Mouse (Mus musculus): ENCODE measurements around the gene Epha3.

Epha3 gene

GRCm38 (mm10) chr16:63646577-63646976 is 217.4 kb downstream of the Epha3 start:
- no peak for DNase-seq

- no peak for DNase-seq
Observed at GRCm38 (mm10) chr16:63642641-63643040, 221.3 kb downstream of the Epha3 start.

DNA sequence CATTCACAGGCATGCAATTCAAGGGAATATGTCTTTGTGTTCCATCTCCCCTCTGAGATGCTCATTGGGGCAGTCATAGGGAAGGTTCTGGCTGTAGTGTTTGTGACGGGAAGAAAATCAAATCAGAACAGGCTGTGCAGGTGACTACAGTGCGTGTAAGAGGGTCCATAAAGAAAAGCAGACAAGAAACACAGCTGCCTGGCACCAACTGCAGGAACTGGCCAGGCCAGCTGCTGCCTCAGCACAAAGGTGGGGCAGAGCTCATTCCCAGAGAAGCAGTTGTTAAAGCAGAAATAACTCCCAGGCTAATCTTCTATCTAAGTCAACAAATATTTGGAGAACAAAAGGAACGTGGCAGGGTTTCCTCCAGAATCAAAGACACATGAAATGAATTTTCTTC is 222.4 kb downstream of the Epha3 start:
- no peak for DNase-seq

DNA sequence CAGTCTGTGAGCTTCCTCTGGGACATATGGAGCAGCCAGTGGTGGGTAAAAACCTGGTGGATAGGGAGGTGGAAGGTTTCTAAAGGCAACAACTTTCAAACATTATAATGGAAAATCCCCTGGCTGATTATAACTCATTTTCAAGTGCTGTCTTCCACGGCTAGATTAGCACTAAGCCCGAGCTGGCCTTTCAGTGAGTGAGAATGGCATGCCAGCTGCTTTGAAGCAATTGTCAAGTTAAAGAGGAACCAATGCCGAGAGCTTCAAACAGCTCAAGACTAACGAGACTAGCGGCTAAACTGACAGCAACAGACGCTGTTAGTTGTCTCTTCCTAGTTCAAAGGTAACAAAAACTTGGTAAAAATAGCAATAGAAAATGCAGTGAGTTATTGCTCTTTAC is 225.3 kb downstream of the Epha3 start:
- no peak for DNase-seq

DNA sequence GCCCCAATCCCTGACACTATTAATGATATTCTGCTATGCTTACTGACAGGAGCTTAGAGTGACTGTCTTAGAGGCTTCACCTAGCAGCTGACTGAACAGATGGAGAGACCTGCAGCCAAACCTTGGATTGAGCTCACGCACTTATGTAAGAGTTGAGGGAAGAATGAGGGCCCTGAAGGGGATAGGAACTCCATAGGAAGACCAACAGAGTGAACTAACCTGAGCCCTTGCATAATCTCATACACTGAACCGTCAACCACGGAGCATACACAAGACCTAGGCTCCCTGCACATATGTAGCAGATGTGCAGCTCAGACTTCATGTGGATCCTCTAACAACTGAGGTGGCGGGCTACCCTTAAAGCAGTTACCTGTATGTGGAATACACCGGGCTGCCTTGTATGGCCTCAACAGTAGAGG is 230.2 kb downstream of the Epha3 start:
- peak; percentile 85 for DNase-seq

GRCm38 (mm10) chr16:63625229-63625628 is 238.7 kb downstream of the Epha3 start:
- DNase-seq, result peak; percentile 58

DNA sequence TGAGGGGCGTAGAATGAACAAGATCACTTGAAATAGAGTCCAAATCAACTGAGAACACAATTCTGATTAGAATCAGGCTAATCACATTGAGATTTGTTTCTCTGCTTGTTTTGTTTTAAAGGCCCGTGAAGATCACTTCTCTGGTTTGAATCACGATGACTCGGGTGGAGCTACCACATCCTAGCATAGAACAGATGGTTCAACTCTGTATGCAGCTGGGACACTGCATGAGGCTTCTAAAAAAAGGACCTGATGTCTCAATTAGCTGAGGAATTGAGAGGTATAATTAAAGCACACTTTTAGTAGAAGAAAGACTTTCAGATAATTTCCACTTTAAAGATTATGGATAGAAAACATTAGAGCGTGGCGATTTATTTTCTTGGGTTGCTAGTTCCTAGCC is 242.1 kb downstream of the Epha3 start:
- DNase-seq, result peak; percentile 49

GRCm38 (mm10) chr16:63615396-63615795 is 248.6 kb downstream of the Epha3 start:
- DNase-seq, result no peak

- DNase-seq, result no peak
Observed at GRCm38 (mm10) chr16:63613006-63613405, 251.0 kb downstream of the Epha3 start.

DNA sequence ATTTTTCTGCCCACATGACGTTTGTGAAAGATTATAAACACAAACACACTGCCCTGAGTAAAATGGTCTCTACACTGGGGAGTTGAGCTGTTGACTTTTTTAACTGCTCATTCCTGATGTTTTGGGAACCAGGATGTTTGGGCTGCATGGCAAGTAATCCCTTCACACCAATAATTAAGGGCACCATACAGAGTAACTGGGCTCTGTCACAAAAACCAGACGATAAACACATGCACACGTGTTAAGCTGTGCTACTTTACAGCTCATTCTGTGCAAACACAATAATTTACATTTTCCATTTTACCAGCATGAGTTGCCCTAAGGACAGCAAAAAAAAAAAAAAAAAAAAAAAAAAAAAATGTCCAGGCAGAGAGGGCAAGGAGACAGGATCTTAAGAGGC is 263.7 kb downstream of the Epha3 start:
- no peak for DNase-seq

- DNase-seq, result peak; percentile 46
Observed at GRCm38 (mm10) chr16:63594656-63595055, 269.3 kb downstream of the Epha3 start.

GRCm38 (mm10) chr16:63569746-63570145 is 294.2 kb downstream of the Epha3 start:
- DNase-seq, result no peak

DNA sequence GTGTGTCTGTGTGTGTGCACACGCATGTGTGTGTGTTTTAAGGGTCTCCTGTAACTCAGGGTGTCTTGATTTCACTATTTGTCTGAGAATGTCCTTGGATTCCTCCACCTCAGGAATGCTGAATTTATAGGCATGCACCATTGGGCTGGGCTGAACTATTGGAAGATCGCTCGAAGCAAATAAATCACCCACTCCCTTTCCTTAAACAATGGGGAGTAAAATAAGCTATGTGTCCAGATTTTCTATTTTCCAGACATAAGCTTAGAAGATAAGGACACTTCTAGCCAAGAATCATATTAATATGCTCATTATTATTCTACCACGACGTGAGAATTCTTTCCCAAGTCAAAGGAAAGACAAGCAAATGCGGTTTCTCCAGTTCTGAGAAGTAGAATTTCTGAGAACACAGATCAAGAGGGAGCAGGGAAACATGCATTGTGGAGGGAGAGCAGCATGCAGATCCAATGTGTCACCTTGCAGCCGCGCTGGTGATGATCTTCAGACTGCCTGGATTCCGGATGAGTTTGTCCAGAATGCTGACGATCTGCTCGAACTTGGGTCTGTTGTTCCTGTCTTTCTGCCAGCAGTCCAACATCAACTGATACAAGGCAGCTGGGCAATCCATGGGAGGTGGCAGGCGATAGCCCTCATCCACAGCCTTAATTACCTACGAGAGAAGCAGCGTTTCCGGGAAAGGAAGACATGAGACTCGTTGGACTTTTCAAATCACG is 297.7 kb downstream of the Epha3 start:
- DNase-seq, result peak; percentile 70

DNA sequence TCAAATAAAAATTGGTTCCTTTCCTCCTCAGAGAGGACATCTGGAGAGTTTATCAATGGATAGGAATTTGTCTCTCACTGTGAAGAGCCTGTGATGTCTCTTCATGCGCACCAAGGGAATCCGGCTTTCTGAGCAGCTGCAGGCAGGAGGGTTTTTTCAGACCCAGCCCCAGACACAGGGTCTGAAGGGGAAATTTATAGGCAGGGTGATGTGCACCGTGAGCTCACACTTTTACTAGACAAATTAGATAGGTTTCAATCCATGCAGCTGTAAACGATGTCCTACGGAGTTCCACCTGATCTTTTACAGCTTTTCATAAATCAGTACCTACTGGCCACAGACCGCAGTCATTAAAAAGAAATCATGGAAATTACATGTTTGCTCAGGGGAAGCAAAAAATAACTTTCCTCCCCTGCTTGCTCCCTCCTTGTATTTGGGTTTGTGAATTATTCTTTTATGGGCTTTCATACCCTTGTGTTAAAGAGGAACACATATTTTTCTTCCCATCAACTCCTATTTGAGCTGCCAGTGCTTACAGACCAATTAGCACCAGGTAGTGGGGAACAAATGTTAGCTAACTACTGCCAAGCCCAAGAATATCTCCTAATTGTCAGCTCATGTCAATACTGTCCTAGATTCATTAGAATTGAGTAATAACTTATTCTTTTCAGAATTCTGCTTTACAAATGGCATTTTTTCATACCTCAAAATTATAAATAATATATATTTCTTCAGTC is 307.4 kb downstream of the Epha3 start:
- peak; percentile 5 for DNase-seq

GRCm38 (mm10) chr16:63552531-63552930 is 311.4 kb downstream of the Epha3 start:
- no peak for DNase-seq

- DNase-seq, result no peak
Observed at GRCm38 (mm10) chr16:63539489-63539888, 324.5 kb downstream of the Epha3 start.

GRCm38 (mm10) chr16:63528821-63529220 is 335.2 kb downstream of the Epha3 start:
- DNase-seq, result no peak

- DNase-seq, result no peak
Observed at GRCm38 (mm10) chr16:63517636-63518035, 346.3 kb downstream of the Epha3 start.

GRCm38 (mm10) chr16:63510069-63510468 is 353.9 kb downstream of the Epha3 start:
- no peak for DNase-seq

- DNase-seq, result no peak
Observed at GRCm38 (mm10) chr16:63506437-63506836, 357.5 kb downstream of the Epha3 start.

GRCm38 (mm10) chr16:63501456-63501855 is 362.5 kb downstream of the Epha3 start:
- no peak for DNase-seq

GRCm38 (mm10) chr16:63500975-63501393 is 363.0 kb downstream of the Epha3 start:
- DNase-seq, result no peak

Data from cerebellum, adult 9-10 months (tissue).